Mouse (Mus musculus) megakaryocyte, embryonic 14.5 days (primary cell): ENCODE measurements around the gene Cldn7. TPM values are rescaled to one million over a fixed set of nuclear protein-coding genes. Genes with fewer than 3 reads are reported as not detected.
"Not testable (repeated sequence)": the region's sequence is repeated elsewhere in the genome, so short reads cannot be mapped to it uniquely, and the experiment has no call there.

Experiments used
- H3K27me3 ChIP-seq: replicated peaks from 2 replicates; pipeline ENCODE3; 2012; ENCODE audit warnings: inconsistent platforms
- H3K36me3 ChIP-seq: replicated peaks from 2 replicates; pipeline ENCODE3; 2012; ENCODE audit warnings: low read length, inconsistent platforms, mixed read lengths
- H3K4me1 ChIP-seq: 2 replicates; pipeline ENCODE4 v1.6.1; 2012; ENCODE audit warnings: inconsistent platforms
- H3K4me3 ChIP-seq: replicated peaks from 2 replicates; pipeline ENCODE3; 2012; ENCODE audit warnings: moderate library complexity, mild to moderate bottlenecking, inconsistent platforms
- H3K9me3 ChIP-seq: 2 replicates; pipeline ENCODE4 v1.6.1; 2012; ENCODE audit warnings: inconsistent platforms
- FLI1 ChIP-seq: IDR thresholded peaks from 2 replicates; pipeline ENCODE4 v1.6.1; 2012; ENCODE audit warnings: low read length, inconsistent platforms, mixed read lengths
- GATA1 ChIP-seq: IDR thresholded peaks from 3 replicates; pipeline ENCODE4 v1.6.1; 2012; ENCODE audit warnings: mixed read lengths, low read length, inconsistent platforms, borderline replicate concordance
- polyA plus RNA-seq: library from polyadenylated mRNA; stranded (reverse); fragments of >175 nt; gene quantifications from 2 replicates; pipeline ENCODE4 v1.2.3, GENCODE M21; 2012; ENCODE audit warnings: low replicate concordance; ENCODE audit not compliant: insufficient read depth

Cldn7 gene
- polyA plus RNA-seq, result not detected in 2 replicates

- Histone ChIP-seq H3K4me1 (peaks cover 43% of the 10 kb centered on the region), H3K27me3 (peaks cover 59% of the 10 kb centered on the region), H3K36me3 (peaks cover 24% of the 10 kb centered on the region), H3K4me3 (no peak within 1 kb of the TSS), H3K9me3 (no peaks in the 10 kb centered on the region)
- no peak for TF ChIP-seq FLI1
- no peak for TF ChIP-seq GATA1
These were observed at the start of gene Cldn7 for GRCm38 (mm10) chr11:69964650-69965270. Cldn7 (plus strand) TSS chr11:69964779.

GRCm38 (mm10) chr11:69914917-69915430 is 49.6 kb upstream of the Cldn7 start:
- Histone ChIP-seq H3K9me3 (no peaks in the 10 kb centered on the region), H3K4me1 (peaks cover 68% of the 10 kb centered on the region), H3K4me3 (peak overlapping the region; percentile 98), H3K36me3 (peaks cover 82% of the 10 kb centered on the region), H3K27me3 (no peaks in the 10 kb centered on the region)
- TF ChIP-seq GATA1 (no peak), FLI1 (no peak)

DNA sequence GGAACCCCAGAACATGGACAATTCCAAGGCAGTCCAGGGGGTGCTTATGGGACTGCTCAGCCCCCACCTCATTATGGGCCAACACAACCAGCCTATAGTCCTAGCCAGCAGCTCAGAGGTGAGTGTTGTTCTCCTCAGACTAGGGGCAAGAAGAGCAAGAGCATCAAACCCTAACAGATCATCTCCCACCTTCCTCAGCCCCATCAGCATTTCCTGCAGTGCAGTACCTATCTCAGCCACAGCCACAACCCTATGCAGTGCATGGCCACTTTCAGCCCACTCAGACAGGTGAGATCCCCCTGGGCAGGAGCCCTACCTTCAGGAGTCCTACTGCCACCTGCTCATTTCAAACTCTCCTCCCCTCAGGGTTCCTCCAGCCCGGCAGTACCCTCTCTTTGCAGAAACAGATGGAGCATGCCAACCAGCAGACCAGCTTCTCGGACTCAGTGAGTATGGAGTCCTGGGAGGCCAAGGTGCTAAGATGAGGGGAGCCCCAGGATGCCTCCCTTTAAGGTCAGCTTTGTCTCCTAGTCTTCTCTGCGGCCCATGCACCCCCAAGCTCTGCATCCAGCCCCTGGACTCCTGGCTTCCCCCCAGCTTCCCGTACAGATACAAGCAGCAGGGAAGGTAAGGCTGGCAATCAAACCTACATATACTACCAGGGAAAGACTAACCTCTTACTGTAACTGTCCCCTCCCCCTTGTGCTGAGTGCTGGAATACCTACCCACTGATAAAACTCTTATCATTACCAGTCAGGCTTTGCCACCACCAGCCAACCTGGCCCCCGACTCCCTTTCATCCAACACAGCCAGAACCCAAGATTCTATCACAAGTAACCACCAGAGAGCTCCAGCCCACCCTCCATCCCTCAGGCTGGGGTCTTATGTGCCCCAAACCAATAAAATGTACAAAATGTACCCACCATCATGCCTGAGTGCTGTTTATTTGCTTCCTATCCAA is 48.6 kb upstream of the Cldn7 start:
- H3K4me1 ChIP-seq, result peaks cover 68% of the 10 kb centered on the region
- H3K36me3 ChIP-seq, result peaks cover 73% of the 10 kb centered on the region
- H3K9me3 ChIP-seq, result no peaks in the 10 kb centered on the region
- H3K4me3 ChIP-seq, result peak overlapping the region; percentile 40
- H3K27me3 ChIP-seq, result no peaks in the 10 kb centered on the region
- TF ChIP-seq GATA1, result no peak
- no peak for TF ChIP-seq FLI1

DNA sequence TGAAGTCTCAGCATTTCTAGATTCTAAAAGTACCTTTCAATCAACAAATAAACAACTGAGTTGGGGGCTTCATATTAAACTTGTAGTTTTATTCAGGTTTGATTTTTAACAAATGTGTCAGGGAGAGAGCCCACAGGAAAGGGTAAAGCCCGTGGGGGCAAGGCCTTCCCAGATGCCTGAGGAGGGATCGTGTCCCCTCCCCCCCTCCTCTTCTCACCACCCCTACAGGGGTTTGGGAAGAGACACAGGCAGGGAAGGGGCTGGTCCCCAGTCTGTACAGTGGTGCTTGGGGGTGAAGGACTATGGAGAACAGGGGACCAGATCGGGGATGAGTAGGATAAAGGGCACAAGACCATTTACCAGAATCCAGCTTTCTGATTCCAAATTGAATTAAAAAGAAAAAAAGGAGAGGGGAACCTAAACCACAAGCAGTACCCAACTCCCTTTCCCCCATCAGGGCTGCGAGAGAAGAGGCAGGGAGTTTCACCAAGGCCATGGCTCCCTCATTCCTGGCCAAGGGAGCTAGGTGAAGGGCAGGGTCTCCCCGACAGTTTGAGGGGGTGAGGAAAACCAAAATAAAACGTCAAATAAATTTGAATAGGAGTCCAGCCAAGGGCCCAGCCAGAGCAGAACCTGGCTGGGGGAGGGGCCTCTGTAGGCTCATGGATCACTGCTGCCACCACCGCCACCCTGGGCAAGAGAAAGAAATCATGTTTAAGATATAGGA is 47.8 kb upstream of the Cldn7 start:
- not testable (repeated sequence) for H3K27me3 ChIP-seq, H3K4me3 ChIP-seq, H3K9me3 ChIP-seq
- peaks cover 64% of the 10 kb centered on the region for H3K36me3 ChIP-seq
- H3K4me1 ChIP-seq, result peaks cover 68% of the 10 kb centered on the region

DNA sequence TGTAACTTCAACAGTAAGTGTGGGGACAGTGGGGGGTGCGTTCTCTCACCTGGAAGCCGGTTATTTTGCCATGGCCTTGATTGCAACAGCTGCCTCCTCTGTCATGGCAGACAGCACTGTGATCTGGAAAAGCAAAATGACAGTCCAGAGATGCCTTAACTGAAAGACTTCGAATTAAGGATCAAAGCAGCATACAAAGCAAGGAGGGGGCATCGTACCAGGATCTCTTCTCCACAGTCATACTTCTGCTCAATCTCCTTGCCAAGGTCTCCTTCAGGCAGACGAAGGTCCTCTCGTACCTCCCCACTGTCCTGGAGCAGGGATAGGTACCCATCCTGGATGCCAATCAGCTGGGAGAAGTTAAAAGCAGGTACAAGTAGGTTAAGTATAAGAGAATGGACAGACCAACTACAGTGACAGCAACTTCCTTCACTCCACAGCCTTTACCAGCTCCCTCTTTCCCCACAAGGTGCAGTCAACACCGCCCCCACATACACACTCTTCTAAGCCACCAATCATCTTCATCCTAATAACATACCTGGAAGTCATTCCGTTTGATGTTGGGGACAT is 47.1 kb upstream of the Cldn7 start:
- Histone ChIP-seq H3K36me3 (peaks cover 58% of the 10 kb centered on the region), H3K4me3 (no peak overlapping the region), H3K4me1 (peaks cover 70% of the 10 kb centered on the region)

GRCm38 (mm10) chr11:69918118-69918517 is 46.5 kb upstream of the Cldn7 start:
- TF ChIP-seq GATA1 (no peak), FLI1 (no peak)
- H3K4me1 ChIP-seq, result peaks cover 70% of the 10 kb centered on the region

More for the DNA sequence above, 47.1 kb upstream of the Cldn7 start:
- Histone ChIP-seq H3K9me3 (no peaks in the 10 kb centered on the region), H3K27me3 (no peaks in the 10 kb centered on the region)
- no peak for TF ChIP-seq FLI1
- no peak for TF ChIP-seq GATA1

DNA sequence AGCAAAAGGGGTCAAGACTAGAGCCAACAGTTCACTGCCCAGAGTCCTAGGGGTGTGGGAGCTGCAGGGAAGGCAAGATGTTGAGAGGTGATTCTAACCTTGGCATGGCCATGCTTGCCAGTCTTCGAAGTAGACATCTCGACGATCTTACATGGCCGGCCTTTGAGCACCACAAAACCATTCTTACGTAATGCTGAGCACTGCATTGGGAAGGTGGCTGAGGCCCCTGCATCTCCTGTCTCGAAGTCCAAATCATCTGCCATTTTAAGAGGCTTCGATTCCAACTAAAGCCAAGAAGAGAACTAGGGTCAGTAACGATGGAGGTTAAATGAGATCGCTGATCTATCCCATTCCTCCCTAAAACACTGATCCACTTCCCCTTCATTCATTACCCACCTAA is 45.5 kb upstream of the Cldn7 start:
- H3K4me1 ChIP-seq, result peaks cover 72% of the 10 kb centered on the region
- peak overlapping the region; percentile 99 for H3K4me3 ChIP-seq
- no peaks in the 10 kb centered on the region for H3K9me3 ChIP-seq
- TF ChIP-seq FLI1 (no peak), GATA1 (no peak)
- H3K36me3 ChIP-seq, result peaks cover 47% of the 10 kb centered on the region
- H3K27me3 ChIP-seq, result no peaks in the 10 kb centered on the region

More at GRCm38 (mm10) chr11:69918118-69918517, 46.5 kb upstream of the Cldn7 start:
- H3K27me3 ChIP-seq, result no peaks in the 10 kb centered on the region
- peak overlapping the region; percentile 29 for H3K4me3 ChIP-seq
- H3K9me3 ChIP-seq, result no peaks in the 10 kb centered on the region
- H3K36me3 ChIP-seq, result peaks cover 51% of the 10 kb centered on the region

DNA sequence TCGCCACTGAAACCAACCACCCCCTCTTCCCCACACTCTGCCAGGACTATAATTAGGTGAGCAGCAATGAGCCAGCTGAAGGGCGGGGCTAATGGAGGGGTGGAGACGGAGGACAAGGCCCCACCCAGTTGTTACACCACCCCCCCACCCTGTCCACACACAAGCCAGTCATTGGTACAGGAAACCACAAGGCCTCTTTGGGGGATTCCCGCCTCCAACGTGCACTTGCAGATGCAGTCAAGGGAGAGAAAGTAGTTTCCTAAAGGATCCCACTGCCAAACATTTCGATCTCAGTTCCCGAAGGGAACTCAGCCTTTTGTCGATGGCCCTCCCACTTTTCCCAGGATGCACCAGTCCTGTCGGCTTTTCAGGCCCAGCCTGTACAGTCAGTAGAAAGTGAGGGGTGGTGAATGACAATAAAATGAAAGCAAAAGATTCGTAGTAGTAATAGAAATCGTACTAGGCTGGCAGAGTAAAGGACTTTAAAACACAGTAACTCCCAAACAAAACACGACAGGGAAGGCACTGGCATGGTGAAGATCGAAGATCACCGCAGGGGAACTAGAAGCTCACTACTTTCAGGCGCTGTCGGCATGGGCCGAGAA is 44.8 kb upstream of the Cldn7 start:
- Histone ChIP-seq H3K27me3 (no peaks in the 10 kb centered on the region), H3K4me1 (peaks cover 68% of the 10 kb centered on the region), H3K4me3 (peak overlapping the region; percentile 99), H3K36me3 (peaks cover 47% of the 10 kb centered on the region), H3K9me3 (no peaks in the 10 kb centered on the region)
- TF ChIP-seq FLI1 (no peak; the same call in 1 of the 2 replicates), GATA1 (no peak)
